Mouse (Mus musculus): ENCODE measurements around the gene Smarca4. TPM values are rescaled to one million over a fixed set of nuclear protein-coding genes. Genes with fewer than 3 reads are reported as not detected.
A peak's percentile ranks its signal among the peaks of the same experiment; 100 is the strongest.

The Smarca4 gene
- polyA plus RNA-seq, 1 experiment from 2014 or later: 27.2 TPM

GRCm38 (mm10) chr9:21575253-21575652 is 40.7 kb upstream of the Smarca4 start:
- no peak for DNase-seq (ENCODE audit: low spot score)
- H3K27me3 ChIP-seq (ENCODE audit: control insufficient read depth, insufficient read depth, low read length): no peaks in the 10 kb centered on the region
- no peaks in the 10 kb centered on the region for H3K4me1 ChIP-seq (replicated peaks; ENCODE audit: control insufficient read depth, insufficient read depth)
- no peak overlapping the region for H3K4me3 ChIP-seq (ENCODE audit: low read depth, low read length)
- H3K4me2 ChIP-seq (replicated peaks; ENCODE audit: low read depth): no peak overlapping the region
- H3K27ac ChIP-seq (replicated peaks): no peak overlapping the region
- H3K9ac ChIP-seq (ENCODE audit: low read length): no peak overlapping the region
- TF ChIP-seq EP300 (optimal IDR thresholded peaks at IDR 0.05): no peak
- no peak for TF ChIP-seq CTCF (IDR thresholded peaks at IDR 0.05; ENCODE audit: low read depth)
- 0 out of 2 replicates have a peak, but pooled peaks have one; percentile 42 for ATAC-seq (ENCODE audit: low FRiP score, low TSS enrichment)
- peaks cover 35% of the 10 kb centered on the region for H3K36me3 ChIP-seq (ENCODE audit: control insufficient read depth, insufficient read depth, low read length)
- 91% methylated on average over 10 of the region's 10 CpGs for WGBS
- H3K9me3 ChIP-seq (ENCODE audit: control insufficient read depth, low read length): no peaks in the 10 kb centered on the region

- no peaks in the 10 kb centered on the region for H3K27me3 ChIP-seq (ENCODE audit: control insufficient read depth, insufficient read depth, low read length)
- H3K27ac ChIP-seq (replicated peaks): no peak overlapping the region
- peaks cover 29% of the 10 kb centered on the region for H3K36me3 ChIP-seq (ENCODE audit: control insufficient read depth, insufficient read depth, low read length)
- H3K9ac ChIP-seq (ENCODE audit: low read length): no peak overlapping the region
- no peaks in the 10 kb centered on the region for H3K4me1 ChIP-seq (replicated peaks; ENCODE audit: control insufficient read depth, insufficient read depth)
- DNase-seq (ENCODE audit: low spot score) (no peak), ATAC-seq (ENCODE audit: low FRiP score, low TSS enrichment) (no peak)
- H3K4me3 ChIP-seq (ENCODE audit: low read depth, low read length): no peak overlapping the region
- no peaks in the 10 kb centered on the region for H3K9me3 ChIP-seq (ENCODE audit: control insufficient read depth, low read length)
- WGBS: 88% methylated on average over 1 of the region's 1 CpGs
- no peak for TF ChIP-seq EP300 (optimal IDR thresholded peaks at IDR 0.05)
- TF ChIP-seq CTCF (IDR thresholded peaks at IDR 0.05; ENCODE audit: low read depth): no peak
- H3K4me2 ChIP-seq (replicated peaks; ENCODE audit: low read depth): no peak overlapping the region
These were observed 39.7 kb upstream of the Smarca4 start for GRCm38 (mm10) chr9:21576286-21576685.

GRCm38 (mm10) chr9:21578226-21578625 is 37.7 kb upstream of the Smarca4 start:
- Histone ChIP-seq H3K9me3 (ENCODE audit: control insufficient read depth, low read length) (no peaks in the 10 kb centered on the region), H3K4me1 (replicated peaks; ENCODE audit: control insufficient read depth, insufficient read depth) (no peaks in the 10 kb centered on the region), H3K4me2 (replicated peaks; ENCODE audit: low read depth) (no peak overlapping the region), H3K9ac (ENCODE audit: low read length) (no peak overlapping the region), H3K4me3 (ENCODE audit: low read depth, low read length) (no peak overlapping the region), H3K27me3 (ENCODE audit: control insufficient read depth, insufficient read depth, low read length) (no peaks in the 10 kb centered on the region), H3K27ac (replicated peaks) (no peak overlapping the region), H3K36me3 (ENCODE audit: control insufficient read depth, insufficient read depth, low read length) (peaks cover 20% of the 10 kb centered on the region)
- TF ChIP-seq EP300 (optimal IDR thresholded peaks at IDR 0.05) (no peak), CTCF (IDR thresholded peaks at IDR 0.05; ENCODE audit: low read depth) (no peak)
- ATAC-seq (ENCODE audit: low FRiP score, low TSS enrichment) (no peak), DNase-seq (ENCODE audit: low spot score) (no peak)
- WGBS: 78% methylated on average over 3 of the region's 3 CpGs

- no peaks in the 10 kb centered on the region for H3K4me1 ChIP-seq (replicated peaks; ENCODE audit: control insufficient read depth, insufficient read depth)
- no peak overlapping the region for H3K27ac ChIP-seq (replicated peaks)
- DNase-seq (ENCODE audit: low spot score) (no peak), ATAC-seq (ENCODE audit: low FRiP score, low TSS enrichment) (no peak)
- no peaks in the 10 kb centered on the region for H3K9me3 ChIP-seq (ENCODE audit: control insufficient read depth, low read length)
- no peak overlapping the region for H3K4me2 ChIP-seq (replicated peaks; ENCODE audit: low read depth)
- WGBS: 83% methylated on average over 1 of the region's 1 CpGs
- H3K4me3 ChIP-seq (ENCODE audit: low read depth, low read length): no peak overlapping the region
- no peaks in the 10 kb centered on the region for H3K27me3 ChIP-seq (ENCODE audit: control insufficient read depth, insufficient read depth, low read length)
- H3K36me3 ChIP-seq (ENCODE audit: control insufficient read depth, insufficient read depth, low read length): peaks cover 49% of the 10 kb centered on the region
- TF ChIP-seq EP300 (optimal IDR thresholded peaks at IDR 0.05) (no peak), CTCF (IDR thresholded peaks at IDR 0.05; ENCODE audit: low read depth) (no peak)
- no peak overlapping the region for H3K9ac ChIP-seq (ENCODE audit: low read length)
These were observed 30.6 kb upstream of the Smarca4 start for GRCm38 (mm10) chr9:21585401-21585800.

- WGBS: 84% methylated on average over 23 of the region's 23 CpGs
- no peak for DNase-seq (ENCODE audit: low spot score)
These were observed 28.2 kb upstream of the Smarca4 start for GRCm38 (mm10) chr9:21587678-21588349.

GRCm38 (mm10) chr9:21588350-21588749 is 27.6 kb upstream of the Smarca4 start:
- Histone ChIP-seq H3K4me2 (replicated peaks; ENCODE audit: low read depth) (no peak overlapping the region), H3K9ac (ENCODE audit: low read length) (no peak overlapping the region), H3K27me3 (ENCODE audit: control insufficient read depth, insufficient read depth, low read length) (no peaks in the 10 kb centered on the region), H3K36me3 (ENCODE audit: control insufficient read depth, insufficient read depth, low read length) (peaks cover 49% of the 10 kb centered on the region), H3K9me3 (ENCODE audit: control insufficient read depth, low read length) (no peaks in the 10 kb centered on the region), H3K4me3 (ENCODE audit: low read depth, low read length) (no peak overlapping the region), H3K4me1 (replicated peaks; ENCODE audit: control insufficient read depth, insufficient read depth) (no peaks in the 10 kb centered on the region), H3K27ac (replicated peaks) (no peak overlapping the region)
- no peak for TF ChIP-seq EP300 (optimal IDR thresholded peaks at IDR 0.05)
- TF ChIP-seq CTCF (IDR thresholded peaks at IDR 0.05; ENCODE audit: low read depth): no peak
- DNase-seq (ENCODE audit: low spot score) (no peak), ATAC-seq (ENCODE audit: low FRiP score, low TSS enrichment) (no peak)
- WGBS: 82% methylated on average over 8 of the region's 8 CpGs

More at GRCm38 (mm10) chr9:21587678-21588349, 28.2 kb upstream of the Smarca4 start:
- H3K4me1 ChIP-seq (replicated peaks; ENCODE audit: control insufficient read depth, insufficient read depth): no peaks in the 10 kb centered on the region
- H3K36me3 ChIP-seq (ENCODE audit: control insufficient read depth, insufficient read depth, low read length): peaks cover 49% of the 10 kb centered on the region
- H3K4me2 ChIP-seq (replicated peaks; ENCODE audit: low read depth): no peak overlapping the region
- H3K9me3 ChIP-seq (ENCODE audit: control insufficient read depth, low read length): no peaks in the 10 kb centered on the region
- no peak overlapping the region for H3K27ac ChIP-seq (replicated peaks)
- no peaks in the 10 kb centered on the region for H3K27me3 ChIP-seq (ENCODE audit: control insufficient read depth, insufficient read depth, low read length)
- no peak overlapping the region for H3K9ac ChIP-seq (ENCODE audit: low read length)
- H3K4me3 ChIP-seq (ENCODE audit: low read depth, low read length): no peak overlapping the region
- ATAC-seq (ENCODE audit: low FRiP score, low TSS enrichment): no peak
- TF ChIP-seq EP300 (optimal IDR thresholded peaks at IDR 0.05) (no peak), CTCF (IDR thresholded peaks at IDR 0.05; ENCODE audit: low read depth) (no peak)

Measured in stomach, postnatal 0 days (tissue).